Mouse (Mus musculus): ENCODE data around the gene Fam53b. TPM values are rescaled to one million over a fixed set of nuclear protein-coding genes. Genes with fewer than 3 reads are reported as not detected.
"Not testable (repeated sequence)": the region's sequence is repeated elsewhere in the genome, so short reads cannot be mapped to it uniquely, and the experiment has no call there.

Fam53b gene
- total RNA-seq, 4 experiments from 2014 or later, result 57.0 to 68.5 (median 63.4) TPM

DNA sequence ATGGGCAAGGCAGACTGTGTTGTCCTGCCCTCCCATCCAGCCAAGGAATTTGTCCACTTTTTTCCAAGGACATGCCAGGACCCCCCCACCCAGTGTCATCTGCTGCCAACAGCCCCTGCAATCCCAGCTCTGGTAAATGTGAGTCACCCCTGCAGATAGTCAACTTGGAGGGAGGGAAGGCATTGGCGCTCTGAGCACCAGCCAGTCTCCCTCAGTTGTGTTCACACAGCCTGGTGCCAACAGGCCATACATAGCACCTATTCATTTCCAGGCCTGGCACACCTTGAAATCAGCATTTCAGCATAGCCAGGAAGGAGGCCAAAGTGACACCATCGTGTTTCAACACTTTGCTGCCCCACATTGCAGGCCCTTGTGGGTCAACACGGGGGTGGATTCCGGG is 129.8 kb downstream of the Fam53b start:
- no peak for DNase-seq (ENCODE audit: low spot score in 2 of 2)

DNA sequence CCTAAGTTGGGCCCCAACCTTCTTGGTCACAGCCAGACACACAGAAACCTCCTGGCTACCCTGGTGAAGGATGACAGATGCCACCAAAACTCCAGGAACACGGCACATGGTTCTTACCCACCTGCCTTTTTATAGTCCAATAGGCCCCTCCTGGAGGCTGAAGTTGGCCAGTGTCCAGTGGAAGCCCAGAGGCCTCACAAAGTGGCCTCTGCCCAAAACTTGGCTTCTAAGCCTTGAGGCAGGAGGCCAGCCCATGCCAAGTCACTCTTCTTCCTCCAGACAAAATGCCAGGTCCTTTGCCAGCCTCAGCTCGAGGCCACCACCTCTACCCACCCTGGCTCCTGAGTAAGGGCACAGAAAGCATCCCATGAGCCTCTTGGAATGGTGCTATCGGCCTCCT is 130.8 kb downstream of the Fam53b start:
- DNase-seq (ENCODE audit: low spot score in 2 of 2), result no peak

DNA sequence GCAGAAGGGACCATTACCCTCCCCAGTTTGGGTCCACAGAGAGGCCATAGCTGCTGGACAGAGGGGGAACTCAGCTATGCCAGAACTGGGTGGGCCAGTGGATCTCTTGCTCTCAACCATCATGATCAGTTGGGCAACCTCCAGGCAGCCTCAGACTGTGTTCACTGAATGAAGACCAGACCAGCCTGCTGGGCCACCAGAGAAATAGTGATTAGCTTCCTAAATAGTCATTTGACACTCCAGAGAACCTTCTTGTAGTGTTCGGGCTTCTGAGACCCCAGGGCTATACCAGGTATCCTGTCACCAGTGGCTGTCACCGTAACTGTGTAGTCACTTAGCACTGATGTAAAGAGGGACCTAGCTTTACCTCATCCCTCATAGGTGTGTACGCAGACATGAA is 131.3 kb downstream of the Fam53b start:
- DNase-seq (ENCODE audit: low spot score in 2 of 2), result no peak

DNA sequence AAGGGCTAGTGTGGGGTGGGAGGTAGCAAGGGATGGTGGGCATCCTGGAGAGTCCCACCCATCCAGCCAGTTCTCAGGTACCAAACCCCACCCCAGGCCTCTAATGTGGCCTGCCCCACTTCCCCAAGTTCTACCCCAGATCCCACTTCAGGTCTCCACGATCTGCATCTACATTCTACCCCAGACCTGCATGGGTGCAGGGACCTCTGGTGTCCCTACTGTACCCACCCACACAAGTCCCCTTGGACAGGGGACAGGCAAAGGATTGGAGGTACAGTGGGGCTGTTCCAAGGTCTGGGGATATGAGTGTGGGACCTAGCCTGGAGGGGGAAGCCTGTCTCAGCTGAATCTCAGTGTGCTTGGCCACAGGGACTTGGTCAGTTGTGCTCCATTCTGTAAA is 131.9 kb downstream of the Fam53b start:
- no peak for DNase-seq (ENCODE audit: low spot score in 2 of 2)

DNA sequence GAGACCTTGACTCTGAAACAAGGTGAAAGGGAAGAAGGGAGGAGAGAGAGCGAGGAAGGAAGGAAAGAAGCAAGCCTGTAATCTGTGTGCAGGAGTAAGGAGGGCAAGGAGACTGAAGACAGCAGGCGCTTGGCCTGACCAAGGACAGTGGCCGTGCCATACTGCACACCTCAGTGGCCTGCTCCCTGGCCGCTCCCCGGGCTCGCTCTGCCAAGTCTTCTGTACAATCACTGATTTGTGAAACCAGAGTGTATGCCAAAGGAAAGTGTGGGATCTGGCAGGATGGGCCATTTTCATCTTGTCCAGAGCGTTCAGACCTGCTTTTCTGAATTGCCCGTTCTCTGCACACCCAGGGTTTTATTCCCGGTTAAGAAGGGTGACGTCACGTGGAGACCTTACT is 132.4 kb downstream of the Fam53b start:
- no peak for DNase-seq (ENCODE audit: low spot score in 2 of 2)

DNA sequence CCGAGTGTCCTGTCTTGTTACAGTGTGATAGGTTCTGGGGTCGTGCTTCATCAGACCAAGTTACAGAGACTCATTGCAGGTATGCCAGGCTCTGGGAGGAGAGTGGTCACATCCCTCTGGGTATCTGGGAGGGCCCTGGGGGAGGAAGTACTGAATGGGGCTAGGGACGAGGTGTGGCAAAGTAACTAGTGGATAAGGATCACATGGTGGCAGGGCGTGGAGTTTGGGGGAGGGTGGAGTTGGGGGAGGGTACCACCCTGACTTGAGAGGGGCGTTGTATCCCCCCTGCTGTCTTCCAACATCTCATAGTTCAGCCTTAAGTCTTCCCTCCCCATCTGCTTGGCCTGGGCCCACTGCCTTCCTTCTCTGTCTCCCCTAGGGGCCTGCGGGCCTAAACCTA is 134.1 kb downstream of the Fam53b start:
- DNase-seq (ENCODE audit: low spot score in 2 of 2), result no peak

DNA sequence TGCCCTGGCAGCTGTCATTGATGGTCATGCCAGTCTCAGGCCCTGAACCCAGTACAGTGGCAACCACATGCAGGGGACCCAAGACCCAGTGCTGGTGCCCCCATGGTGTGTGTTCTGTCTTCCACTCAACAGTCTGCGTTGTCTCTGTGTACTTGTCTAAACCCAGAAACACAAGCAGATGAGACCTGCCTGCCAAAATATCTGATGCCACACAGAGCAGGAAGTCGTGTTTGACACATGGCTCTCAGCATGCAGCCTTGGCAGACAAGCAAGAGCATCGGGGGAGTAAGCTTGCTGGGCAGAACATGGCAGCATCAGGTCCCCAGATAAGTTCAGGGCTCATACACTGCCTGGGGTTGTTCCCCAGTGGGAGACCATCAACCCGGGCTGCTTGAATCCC is 134.6 kb downstream of the Fam53b start:
- no peak for DNase-seq (ENCODE audit: low spot score in 2 of 2)

DNA sequence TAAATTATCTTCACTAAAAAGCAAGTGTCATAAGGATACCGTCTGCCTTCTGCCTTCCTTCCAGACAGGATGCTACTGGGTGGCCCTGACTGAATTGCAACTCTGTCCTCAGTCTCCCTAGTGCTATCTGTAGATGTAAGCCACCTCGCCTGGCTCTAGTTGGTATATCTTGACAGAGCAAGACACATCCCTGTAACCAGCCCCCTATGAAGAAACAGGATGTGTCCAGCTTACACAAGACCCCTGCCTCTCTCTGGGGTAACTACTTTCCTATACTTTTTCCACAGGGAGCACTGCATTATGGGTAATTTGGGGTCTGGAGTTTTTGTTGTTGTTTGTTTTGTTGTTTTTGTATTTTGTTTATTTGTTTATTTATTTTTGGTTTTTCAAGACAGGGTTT is 137.8 kb downstream of the Fam53b start:
- DNase-seq (ENCODE audit: low spot score in 2 of 2), result no peak

DNA sequence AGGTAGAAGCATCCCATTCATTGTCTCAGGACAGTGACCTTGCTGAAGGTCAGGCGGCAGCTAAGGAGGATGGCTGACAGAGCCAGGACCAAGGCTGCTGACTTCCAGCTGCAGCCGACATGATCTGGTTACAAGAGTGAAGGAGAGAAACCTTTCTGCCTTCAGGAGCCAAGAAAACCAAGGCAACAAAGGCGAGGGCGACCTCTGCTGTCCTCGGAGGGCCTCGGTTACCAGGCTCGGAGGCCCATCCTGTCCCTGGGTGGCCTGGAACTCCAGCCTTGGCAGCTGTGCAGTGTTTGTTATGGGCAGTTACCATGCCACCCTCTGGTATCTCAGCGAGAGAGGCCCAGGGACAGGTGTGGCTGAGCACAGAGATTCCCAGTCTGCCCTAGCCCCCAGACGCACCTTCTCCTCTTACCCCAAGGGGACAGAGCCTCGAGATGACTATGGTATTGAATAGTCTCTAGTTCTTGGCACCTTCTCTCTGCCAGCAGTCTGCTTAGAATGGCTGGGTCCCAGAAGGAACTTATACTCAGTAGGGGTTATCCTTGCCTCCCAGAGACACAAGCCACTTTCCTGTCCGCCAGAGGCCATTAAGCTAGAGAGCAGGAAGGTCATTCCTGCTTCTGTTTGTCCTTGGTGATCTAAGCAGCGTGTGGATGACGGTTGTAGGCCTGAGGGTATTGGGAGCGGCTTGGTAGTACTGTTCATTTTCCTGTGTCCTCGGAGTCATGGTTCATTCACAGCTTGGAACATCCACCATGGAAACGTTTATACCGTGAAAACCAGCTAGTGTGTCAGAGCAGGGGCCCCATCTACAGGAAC is 139.5 kb downstream of the Fam53b start:
- DNase-seq (ENCODE audit: low spot score in 2 of 2), result no peak

DNA sequence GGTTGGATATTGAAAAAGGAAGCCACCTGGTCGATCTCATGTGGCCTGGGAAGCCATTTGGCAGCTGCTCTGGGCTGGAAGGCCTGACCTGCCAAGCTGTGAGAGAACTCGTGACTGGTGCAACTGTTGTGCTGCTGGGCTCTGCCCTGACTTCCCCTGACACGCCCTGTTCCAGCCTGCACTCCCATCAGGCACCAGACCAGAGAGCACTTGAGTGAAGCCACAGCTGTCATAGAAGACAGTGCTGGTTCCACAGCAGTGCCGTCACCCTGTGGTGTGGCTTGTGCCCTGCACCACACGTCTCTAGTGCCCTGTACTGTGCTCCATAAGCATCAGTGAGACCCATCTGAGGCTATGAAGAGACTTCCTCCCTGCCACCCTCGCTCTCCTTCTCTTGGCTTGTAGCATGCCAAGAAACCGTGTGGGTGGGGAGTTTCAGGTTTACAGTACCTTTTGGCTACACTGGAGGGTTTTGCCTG is 141.2 kb downstream of the Fam53b start:
- DNase-seq (ENCODE audit: low spot score in 2 of 2), result peak in 1 of 2 experiments; percentile 41

DNA sequence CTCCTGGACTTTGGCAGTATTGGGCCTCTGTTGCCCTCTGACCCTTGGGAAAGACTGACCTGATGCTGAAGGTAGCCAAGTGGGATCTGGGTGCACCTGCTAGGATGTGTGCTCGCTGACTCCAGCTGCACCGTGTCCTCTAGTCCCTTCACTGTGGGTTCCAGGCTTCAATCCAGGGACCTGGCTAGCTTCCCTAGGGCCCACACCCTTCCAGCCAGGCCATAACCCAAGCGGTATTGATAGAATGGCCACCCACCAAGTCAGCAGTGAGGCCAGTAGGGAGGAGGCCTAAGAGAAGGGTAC is 142.9 kb downstream of the Fam53b start:
- no peak for DNase-seq (ENCODE audit: low spot score in 2 of 2)

DNA sequence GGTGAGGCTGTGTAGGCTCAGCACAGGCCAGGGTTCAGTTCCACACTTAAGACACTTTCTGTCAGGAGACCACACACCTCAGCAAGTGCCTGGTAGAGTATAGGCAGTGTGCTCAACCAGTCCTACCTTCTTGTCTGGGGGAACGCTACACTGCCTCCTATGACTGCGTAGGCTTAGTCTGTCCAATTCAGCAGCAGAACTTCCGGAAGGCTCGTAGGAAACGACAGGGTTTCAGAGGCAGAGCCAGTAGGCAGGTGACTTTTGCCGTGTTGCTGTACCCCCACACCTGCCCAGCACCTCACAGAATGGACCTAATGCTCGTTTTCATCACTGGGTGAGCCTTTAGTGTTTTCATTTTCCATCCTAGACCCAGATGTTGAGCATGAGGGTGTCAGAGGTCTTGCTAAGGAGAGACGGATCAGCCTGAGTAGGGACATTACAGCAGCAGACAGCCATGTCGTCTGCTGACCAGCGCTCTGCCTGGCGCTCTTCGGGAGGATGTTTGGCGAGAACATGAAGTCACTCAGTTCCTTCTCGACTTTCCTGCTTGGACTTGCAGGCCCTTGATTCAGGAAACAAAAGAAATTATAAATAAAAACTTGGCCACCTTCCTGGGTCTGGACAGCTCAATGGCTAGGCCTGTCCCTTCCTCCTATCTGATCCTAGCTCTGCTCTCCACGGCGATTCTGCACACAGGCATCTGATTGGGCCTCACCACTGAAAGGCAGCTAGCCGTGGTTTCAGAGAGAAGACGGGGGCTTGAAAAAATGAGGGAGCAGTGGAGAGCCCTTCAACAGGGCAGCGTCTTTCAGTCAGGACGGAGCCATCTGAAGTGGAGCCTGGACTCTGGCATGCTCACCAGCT is 143.5 kb downstream of the Fam53b start:
- DNase-seq (ENCODE audit: low spot score in 2 of 2), result no peak

DNA sequence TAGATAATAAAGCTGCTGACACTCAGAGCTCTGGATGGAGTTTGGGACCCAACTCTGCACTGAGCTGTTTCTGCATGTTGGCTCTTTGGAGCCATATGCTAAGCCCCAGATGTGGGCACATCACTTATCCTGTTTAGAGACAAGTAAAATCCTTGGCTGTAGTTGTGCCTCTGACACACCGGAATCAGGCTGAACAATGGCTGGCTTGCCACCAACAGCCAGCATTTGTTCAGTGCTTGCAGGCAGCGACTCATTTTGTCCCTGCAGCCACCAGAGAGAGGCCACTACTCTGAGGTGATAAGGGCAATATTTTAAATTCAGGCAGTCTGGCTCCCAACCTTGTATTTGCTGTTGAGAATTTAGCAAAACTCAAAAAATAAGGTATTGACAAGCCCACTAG is 145.1 kb downstream of the Fam53b start:
- no peak for DNase-seq (ENCODE audit: low spot score in 2 of 2)

DNA sequence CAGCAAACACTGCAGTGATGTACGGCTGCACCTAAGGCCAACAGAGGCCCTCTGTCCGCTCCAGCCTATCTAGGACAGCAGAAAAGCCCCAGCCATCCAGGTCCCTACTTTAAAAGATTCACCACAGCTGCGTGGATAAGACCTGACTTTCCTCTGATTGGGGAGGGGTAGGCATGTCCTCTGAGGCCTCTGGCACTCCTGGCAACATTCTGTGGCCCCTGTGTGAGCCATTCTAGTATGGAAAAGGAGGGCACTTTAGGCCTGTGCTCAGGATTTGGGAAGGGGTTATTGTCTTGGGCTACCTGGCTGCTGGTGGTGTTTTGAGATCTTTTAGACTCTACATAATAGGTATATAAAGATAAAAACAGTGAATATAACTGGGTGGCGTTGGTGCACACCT is 147.2 kb downstream of the Fam53b start:
- DNase-seq (ENCODE audit: low spot score in 2 of 2), result no peak

DNA sequence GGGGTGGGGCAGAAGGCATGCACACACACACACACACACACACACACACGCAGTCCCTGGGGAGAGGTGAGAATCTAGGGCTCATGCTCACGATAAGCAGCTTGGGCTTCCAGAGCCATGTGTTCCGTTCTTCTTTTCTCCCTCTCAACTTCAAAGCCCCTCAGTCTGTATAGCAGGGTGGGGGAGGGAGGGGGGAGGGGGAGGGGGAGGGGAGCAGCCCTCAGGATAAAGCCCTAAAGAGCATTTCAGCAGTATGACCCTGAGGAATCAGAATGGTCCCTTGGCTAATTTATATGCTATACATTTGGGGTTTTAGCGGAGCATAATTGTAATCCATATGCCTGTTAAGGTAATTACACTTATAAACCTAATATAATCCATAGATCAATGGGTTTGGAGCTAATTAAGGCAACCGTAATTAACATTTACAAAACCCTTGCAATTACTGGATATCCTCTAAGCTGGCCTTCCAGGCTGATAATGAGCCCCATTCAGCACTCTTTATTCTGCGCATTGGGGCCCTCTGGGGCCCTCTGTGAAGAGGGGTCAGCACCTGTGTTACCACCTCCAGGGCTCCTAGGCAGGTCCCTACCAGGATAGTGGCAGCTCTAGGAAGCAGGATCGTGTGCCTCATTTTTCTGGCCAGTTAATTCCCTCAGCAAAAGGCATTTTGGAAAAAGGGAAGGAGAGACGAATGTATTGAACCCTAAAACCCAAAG is 147.9 kb downstream of the Fam53b start:
- DNase-seq (ENCODE audit: low spot score in 2 of 2), result no peak

DNA sequence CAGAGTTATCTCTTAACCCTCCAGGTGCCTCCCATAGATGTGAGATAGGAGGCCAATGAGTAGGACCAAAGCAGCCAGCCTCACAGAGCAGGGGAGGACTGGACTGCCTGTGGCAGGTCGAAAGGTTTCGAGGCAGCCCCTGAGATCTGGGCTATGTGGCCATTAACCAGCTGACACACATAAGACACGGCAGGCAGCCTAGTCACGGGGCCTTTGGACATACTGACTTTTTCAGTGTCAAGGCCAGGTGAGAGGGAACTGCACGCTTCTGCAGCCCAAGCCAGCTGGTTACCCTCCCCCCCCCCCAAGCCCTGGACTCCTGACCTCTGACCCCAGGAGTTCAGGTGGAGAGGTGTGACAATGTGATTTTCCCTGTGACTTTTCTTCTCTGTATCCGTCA is 148.9 kb downstream of the Fam53b start:
- DNase-seq (ENCODE audit: low spot score in 2 of 2), result no peak

DNA sequence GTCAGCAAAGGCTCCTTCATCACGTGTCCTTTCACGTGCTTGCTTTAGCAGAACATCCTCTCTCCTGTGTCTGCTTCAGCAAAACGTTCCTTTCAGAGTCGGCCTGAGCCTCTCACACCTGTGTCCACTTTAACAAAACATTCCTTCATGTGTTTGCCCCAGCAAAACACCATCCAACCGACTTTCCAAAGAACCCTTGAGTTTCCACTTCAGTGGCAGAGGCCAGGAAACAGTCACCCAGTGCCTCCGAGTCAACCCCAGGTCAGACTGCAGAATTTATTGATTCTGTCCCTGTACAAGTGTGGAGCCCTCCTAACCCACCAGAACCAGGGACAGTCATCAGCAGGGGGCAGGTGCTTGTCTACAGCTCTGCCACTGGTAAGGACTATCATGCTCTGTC is 150.9 kb downstream of the Fam53b start:
- DNase-seq (ENCODE audit: low spot score in 2 of 2), result not testable (repeated sequence)

Other genes starting within 250 kb of the Fam53b start
- 100 to 1,000 TPM in 2 of 4 experiments, 10 to 100 TPM in 2; 92.1 to 104 (median 98.2) TPM for gene Oat, start 237.5 kb downstream of the Fam53b start, total RNA-seq (2022)
- under 1 TPM in 2 of 4 experiments, not detected in 2; 0.14 to 0.15 TPM for gene Nkx1-2, start 214.2 kb downstream of the Fam53b start, total RNA-seq (2022)
- gene Lhpp, start 203.2 kb downstream of the Fam53b start, total RNA-seq (2022), result 10 to 100 TPM; 16.2 to 18.5 (median 17.1) TPM
- 10 to 100 TPM; 34.1 to 38.8 (median 37.0) TPM for gene Eef1akmt2, start 38.8 kb upstream of the Fam53b start, total RNA-seq (2022)
- 10 to 100 TPM; 28.0 to 31.7 (median 29.1) TPM for gene Abraxas2, start 45.3 kb upstream of the Fam53b start, total RNA-seq (2022)
- 10 to 100 TPM; 43.8 to 55.4 (median 47.9) TPM for gene Zranb1, start 117.3 kb upstream of the Fam53b start, total RNA-seq (2022)